Mouse (Mus musculus) ES-Bruce4 (cell line): ENCODE measurements around the gene Rasgef1b.

Experiments
- CTCF ChIP-seq: IDR thresholded peaks from one replicate; pipeline ENCODE4 v1.8.1; 2011; ENCODE audit warnings: low read depth, low read length
- POLR2A ChIP-seq: IDR thresholded peaks from one replicate; pipeline ENCODE4 v1.8.1; 2011; ENCODE audit warnings: low read length; ENCODE audit not compliant: insufficient read depth

DNA sequence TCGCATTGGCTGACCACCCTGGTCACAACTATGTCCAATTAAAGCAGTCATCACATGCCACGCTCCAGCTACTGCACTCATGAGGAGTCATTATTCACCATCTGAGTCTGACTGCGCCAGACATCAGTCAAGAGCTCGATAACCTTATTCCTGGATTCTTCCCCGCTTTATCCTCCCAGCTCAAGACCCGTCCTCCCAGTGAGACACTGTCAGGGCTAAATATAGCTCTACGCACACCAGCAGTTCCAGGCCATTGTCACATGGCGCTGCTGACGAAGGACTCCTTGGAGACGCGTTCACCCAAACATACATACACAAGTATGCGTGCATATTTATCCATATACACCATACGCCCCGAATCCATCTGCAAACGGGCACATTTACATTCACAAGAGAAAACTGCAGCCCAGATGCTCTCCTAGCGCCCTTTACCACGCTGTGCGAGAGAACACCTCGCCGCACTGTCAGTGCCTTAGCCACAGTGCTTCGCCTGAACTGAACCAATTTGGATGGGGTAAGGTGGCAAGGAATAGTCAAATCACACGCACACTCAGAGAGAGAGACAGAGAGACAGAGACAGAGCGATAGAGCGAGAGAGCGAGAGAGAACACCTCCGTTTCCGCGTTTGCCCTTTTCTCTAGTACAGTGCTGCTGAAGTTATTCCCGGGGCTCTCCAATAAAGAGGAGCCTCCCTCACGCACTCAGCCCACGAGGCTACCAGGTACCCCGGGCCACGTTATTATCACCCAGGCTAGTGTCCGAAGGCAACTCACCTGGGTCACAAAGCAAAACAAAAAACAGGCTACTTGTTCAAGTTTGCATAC is 477.3 kb downstream of the Rasgef1b start:
- TF ChIP-seq CTCF = no peak
- TF ChIP-seq POLR2A = no peak
